Mouse (Mus musculus) layer of hippocampus, adult 8-10 months (tissue): Measurements from ENCODE around the gene Ptch1. TPM values are rescaled to one million over a fixed set of nuclear protein-coding genes. Genes with fewer than 3 reads are reported as not detected.

Source experiments
- DNase-seq, 2 experiments: peaks; one replicate each; pipeline ENCODE4 v3.0.0; 2022; ENCODE audit warnings: low spot score in 2 of 2
- total RNA-seq, 4 experiments: library from RNA; stranded (reverse); gene quantifications; 2 replicates each; pipeline ENCODE4 v1.2.4; 2022

The Ptch1 gene
- total RNA-seq, 4 experiments from 2014 or later: 43.2 to 67.4 (median 50.6) TPM

GRCm38 (mm10) chr13:63563781-63564625 lies 9.4 kb downstream of the Ptch1 start:
- no peak for DNase-seq

GRCm38 (mm10) chr13:63562972-63563780 lies 10.2 kb downstream of the Ptch1 start:
- DNase-seq: peak; percentile 55 to 59

GRCm38 (mm10) chr13:63562141-63562971 lies 11.0 kb downstream of the Ptch1 start:
- DNase-seq: no peak

- no peak for DNase-seq
Measured at GRCm38 (mm10) chr13:63558297-63558890, 15.0 kb downstream of the Ptch1 start.

- no peak for DNase-seq
Measured at GRCm38 (mm10) chr13:63556431-63556830, 17.0 kb downstream of the Ptch1 start.

GRCm38 (mm10) chr13:63555885-63556284 lies 17.5 kb downstream of the Ptch1 start:
- DNase-seq: no peak

- no peak for DNase-seq
Measured at GRCm38 (mm10) chr13:63554569-63554968, 18.8 kb downstream of the Ptch1 start.

GRCm38 (mm10) chr13:63553436-63553835 lies 20.0 kb downstream of the Ptch1 start:
- no peak for DNase-seq

- peak; percentile 77 to 82 for DNase-seq
Measured at GRCm38 (mm10) chr13:63552291-63552932, 21.0 kb downstream of the Ptch1 start.

- DNase-seq: no peak
Measured at GRCm38 (mm10) chr13:63551552-63552290, 21.7 kb downstream of the Ptch1 start.

- no peak for DNase-seq
Measured at GRCm38 (mm10) chr13:63550367-63550766, 23.0 kb downstream of the Ptch1 start.

GRCm38 (mm10) chr13:63549210-63549609 lies 24.2 kb downstream of the Ptch1 start:
- DNase-seq: no peak

GRCm38 (mm10) chr13:63548571-63548970 lies 24.8 kb downstream of the Ptch1 start:
- DNase-seq: no peak

- no peak for DNase-seq
Measured at GRCm38 (mm10) chr13:63545291-63545690, 28.1 kb downstream of the Ptch1 start.

- no peak for DNase-seq
Measured at GRCm38 (mm10) chr13:63544967-63545253, 28.5 kb downstream of the Ptch1 start.

- no peak for DNase-seq
Measured at GRCm38 (mm10) chr13:63544119-63544966, 29.1 kb downstream of the Ptch1 start.

- DNase-seq: no peak
Measured at GRCm38 (mm10) chr13:63543459-63543858, 29.9 kb downstream of the Ptch1 start.

- no peak for DNase-seq
Measured at GRCm38 (mm10) chr13:63542796-63543384, 30.5 kb downstream of the Ptch1 start.

GRCm38 (mm10) chr13:63541510-63541909 lies 31.9 kb downstream of the Ptch1 start:
- no peak for DNase-seq
